Mouse (Mus musculus) hematopoietic multipotent progenitor cell, adult 10-12 weeks (in vitro differentiated cells): Measurements from ENCODE around the gene Prss53. TPM values are rescaled to one million over a fixed set of nuclear protein-coding genes. Genes with fewer than 3 reads are reported as not detected.

ENCODE experiments used
- polyA plus RNA-seq: library from polyadenylated mRNA; stranded (reverse); fragments of >175 nt; gene quantifications from 2 replicates; pipeline ENCODE4 v1.2.3, GENCODE M21; 2012; ENCODE audit warnings: low replicate concordance

Prss53 gene
- polyA plus RNA-seq = 0.82 and 1.2 TPM in 2 replicates

DNA sequence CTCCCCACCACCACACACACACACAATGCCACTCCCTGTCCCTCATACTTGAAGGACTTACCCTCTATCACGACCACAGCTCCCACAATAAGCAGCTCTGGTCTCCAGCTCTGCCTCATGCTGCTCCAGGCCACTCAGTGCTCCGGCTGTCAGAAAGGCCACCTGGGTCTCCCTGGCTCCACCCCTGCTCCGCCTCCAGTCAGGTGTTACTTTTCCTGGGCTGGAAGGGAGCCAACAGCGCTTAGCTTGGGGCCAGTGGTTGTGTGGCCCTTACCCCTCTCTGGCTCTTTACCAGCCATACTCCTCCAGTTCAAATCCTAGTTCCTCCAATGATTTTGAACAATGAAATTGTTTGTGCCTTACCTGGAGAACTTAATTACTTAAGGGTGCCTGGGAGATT, at the start of gene Prss53:
Prss53 (minus strand) TSS at position 173 of the 400 bp plus-strand sequence.

DNA sequence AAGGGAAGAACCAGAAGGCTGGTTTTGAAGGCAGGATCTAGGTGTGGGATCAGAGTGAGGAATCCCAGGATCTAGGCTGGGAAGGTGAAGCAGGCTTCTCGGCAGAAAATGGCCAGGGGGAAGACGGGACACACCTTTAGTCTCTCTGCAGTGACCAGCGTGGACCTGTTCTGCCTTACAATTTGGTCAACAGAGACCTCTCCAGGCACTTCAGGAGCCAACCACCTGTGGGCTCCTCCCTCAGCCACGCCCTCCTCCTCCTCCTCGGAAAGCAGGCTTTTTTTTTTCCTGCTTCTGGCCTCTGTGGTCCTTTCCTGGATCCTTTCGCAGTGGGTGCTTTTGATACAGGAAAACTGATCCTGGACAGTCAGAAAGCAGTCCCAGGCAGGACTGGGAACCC, 39.2 kb upstream of the Prss53 start, which contains the start of gene Prss8:
Prss8 (minus strand) TSS at position 182 of the 400 bp plus-strand sequence.

DNA sequence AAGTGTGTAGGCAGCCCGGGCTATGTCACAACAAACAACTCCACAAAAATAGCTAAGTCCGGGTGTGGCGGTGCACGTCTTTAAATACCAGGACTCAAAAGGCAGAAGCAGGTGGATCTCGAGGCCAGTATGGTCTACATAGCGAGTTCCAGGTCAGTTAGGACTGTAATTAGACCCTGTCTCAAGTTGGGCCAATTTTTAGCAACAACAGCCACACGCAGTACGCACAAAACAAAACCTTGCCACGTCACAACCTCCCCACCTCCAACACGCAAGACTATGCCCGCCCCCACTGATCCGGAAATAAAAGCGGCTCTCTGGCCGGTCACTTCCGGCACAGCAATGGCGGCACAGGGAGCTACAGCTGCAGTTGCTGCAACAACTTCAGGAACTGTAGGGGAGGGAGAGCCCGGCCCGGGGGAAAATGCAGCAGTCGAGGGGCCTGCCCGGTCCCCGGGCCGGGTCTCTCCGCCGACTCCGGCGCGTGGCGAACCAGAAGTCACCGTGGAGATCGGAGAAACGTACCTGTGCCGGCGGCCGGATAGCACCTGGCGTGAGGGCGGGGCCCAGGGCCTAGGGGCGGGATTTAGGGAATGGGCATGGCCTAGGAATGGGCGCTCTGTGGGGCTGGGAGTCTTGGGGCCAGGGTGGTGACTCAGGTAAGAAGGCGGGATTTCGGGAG, 21.6 kb upstream of the Prss53 start, which contains the start of gene Kat8:
Kat8 (plus strand) TSS at position 327 of the 682 bp plus-strand sequence.

DNA sequence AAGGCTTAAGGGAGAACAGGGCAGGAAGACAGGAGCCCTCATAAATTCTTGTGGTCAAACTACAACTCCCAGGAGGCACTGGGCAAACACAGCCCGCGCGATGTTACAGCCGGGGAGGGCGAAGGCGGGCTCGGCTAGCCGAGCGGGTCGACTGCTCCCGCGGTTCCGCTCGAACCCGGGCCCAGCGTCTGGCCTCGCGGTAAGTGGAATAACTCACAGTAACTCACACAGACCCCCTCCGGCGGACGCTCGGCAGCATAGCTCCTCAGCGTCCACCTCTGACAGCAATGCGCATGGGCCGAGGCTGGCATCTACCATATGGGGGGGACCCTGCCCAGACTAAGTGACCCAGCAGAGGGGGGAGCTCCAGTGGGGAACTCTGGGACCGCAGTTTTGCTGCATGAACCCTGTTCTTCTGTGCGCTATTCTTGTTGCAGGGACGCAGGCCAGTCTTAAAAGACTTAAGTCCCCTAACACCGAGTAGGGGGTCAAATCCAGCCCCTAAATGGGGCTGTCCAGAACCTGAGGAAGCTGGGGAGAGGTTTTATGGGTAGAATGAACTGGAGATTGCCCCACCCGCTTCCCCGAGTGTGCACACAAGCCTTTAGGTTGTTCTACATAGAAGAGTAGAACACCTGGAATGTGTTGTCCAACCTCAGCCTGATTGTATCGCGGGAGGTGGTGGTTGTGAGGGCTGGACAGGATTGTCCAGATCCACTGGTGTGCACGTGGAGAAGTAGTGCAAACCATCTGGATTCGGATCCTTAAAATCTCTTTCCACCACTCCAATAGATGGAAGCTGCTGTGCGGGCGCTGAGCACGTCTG, 13.4 kb upstream of the Prss53 start, which contains the start of gene Bckdk:
Bckdk (plus strand) TSS at position 112 of the 826 bp plus-strand sequence.

DNA sequence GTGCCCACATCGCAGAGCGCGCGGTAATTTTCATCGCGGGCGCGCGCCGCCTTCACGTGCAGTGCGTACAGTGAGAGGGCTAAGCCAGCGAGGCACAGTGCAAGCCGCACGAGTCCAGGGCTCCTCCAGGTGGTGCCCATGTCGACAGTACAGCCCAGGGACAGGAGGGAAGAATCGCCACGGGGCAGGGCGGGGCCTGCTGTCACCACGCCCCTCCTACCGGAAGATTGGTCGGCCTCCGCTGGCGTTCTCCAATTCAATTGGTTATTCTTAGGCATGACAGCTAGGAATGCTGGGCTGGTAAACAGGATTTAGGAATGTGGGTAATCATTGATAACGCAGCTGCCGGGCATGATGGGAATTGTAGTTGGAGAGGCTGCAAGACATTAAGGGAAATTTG, 4.7 kb upstream of the Prss53 start, which contains the start of the genes Gm21974 and Vkorc1:
Gm21974 (minus strand) TSS at position 13 of the 400 bp plus-strand sequence.
Vkorc1 (minus strand) TSS at position 176 of the 400 bp plus-strand sequence.

DNA sequence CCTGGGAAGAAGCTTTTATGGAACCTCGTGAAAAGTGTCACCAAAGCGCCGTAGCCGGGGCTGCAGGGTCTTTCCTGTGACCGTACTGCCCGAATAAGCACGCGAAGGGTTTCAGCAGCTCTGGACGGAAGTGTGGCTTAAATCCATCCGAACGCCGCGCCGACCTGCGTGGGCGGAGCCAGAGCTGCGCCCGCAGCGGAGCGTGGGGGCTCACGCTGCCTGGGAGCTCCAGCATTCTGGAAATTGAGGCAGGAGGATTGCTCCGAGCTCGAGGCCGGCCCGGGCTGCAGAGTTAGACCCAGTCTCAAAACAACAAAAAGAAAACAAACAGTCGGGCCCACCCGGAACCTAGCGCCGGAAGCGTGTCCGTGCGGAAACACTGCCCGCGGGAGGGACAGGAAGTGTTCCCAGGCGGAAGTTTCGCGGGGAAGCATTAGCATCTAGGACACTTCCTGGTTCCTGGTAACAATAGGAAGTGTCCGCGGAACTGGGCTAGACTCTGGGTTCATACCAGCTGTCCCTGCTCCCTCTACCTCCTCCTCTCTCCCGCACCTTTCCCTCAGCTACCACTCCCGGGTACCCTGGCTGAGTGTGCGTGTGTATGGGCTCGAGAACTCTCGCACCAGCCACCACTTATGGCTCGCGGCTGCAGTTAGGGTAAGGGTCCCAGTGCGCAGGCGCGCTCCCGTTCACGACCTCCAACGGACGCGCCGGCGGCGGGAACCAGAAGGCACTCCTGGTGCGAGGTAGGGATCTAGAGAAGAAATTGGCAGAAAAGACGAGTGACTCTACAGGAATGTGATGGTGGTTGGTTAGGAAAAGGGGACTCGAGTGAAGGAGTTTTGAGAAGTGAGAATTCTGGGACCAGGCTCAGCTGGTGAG, 14.1 kb downstream of the Prss53 start, which contains the start of gene Zfp668:
Zfp668 (minus strand) TSS at position 362 of the 882 bp plus-strand sequence.

DNA sequence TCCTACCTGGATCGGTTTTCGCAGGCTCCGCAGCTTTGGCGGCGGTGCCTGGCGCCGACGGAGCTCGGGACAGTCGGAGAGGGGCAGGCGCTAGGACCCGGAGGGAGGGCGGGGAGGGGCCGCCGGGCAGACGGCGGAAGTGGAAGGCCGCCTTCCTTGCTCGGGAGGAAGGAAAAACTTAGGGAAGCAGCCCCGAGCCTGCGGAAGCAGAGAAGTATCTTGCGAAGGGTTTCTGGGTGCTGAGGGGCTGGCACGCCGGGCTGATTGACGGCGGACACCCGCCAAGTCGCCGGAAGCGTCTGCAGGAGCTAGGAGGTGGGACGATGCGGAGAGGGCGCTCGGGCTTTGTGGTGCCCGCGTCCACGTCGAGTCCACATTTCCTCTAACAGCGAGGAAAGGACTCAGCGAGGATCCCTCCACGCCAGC, 14.7 kb downstream of the Prss53 start, which contains the start of gene Zfp646:
Zfp646 (plus strand) TSS at position 181 of the 426 bp plus-strand sequence.

Other genes starting within 250 kb of the Prss53 start
- 238 and 564 TPM in 2 replicates for gene Bcl7c, start 182.0 kb downstream of the Prss53 start, polyA plus RNA-seq
- 0.25 TPM in 1 of 2 replicates, not detected in the other for gene Ctf1, start 178.2 kb downstream of the Prss53 start, polyA plus RNA-seq
- gene Ctf2, start 158.8 kb downstream of the Prss53 start, polyA plus RNA-seq = not detected in 2 replicates
- gene Fbxl19, start 146.4 kb downstream of the Prss53 start, polyA plus RNA-seq = 26.7 and 56.3 TPM in 2 replicates
- gene Orai3, start 121.2 kb downstream of the Prss53 start, polyA plus RNA-seq = 46.3 and 124 TPM in 2 replicates
- 61.8 and 82.0 TPM in 2 replicates for gene Setd1a, start 114.3 kb downstream of the Prss53 start, polyA plus RNA-seq
- 7.0 TPM in 1 of 2 replicates, not detected in the other for gene Gm49388, start 105.4 kb downstream of the Prss53 start, polyA plus RNA-seq
- gene Hsd3b7, start 90.4 kb downstream of the Prss53 start, polyA plus RNA-seq = 0.94 and 7.6 TPM in 2 replicates
- gene Stx4a, start 66.7 kb downstream of the Prss53 start, polyA plus RNA-seq = 86.0 and 101 TPM in 2 replicates
- gene Stx1b, start 66.4 kb downstream of the Prss53 start, polyA plus RNA-seq = 0.03 and 0.11 TPM in 2 replicates
- 33.7 and 53.9 TPM in 2 replicates for gene Zfp646, start 14.7 kb downstream of the Prss53 start, polyA plus RNA-seq
- gene Zfp668, start 14.1 kb downstream of the Prss53 start, polyA plus RNA-seq = 25.3 and 26.3 TPM in 2 replicates
- gene Gm21974, start 4.5 kb upstream of the Prss53 start, polyA plus RNA-seq = not detected in 2 replicates
- gene Vkorc1, start 4.6 kb upstream of the Prss53 start, polyA plus RNA-seq = 7.0 and 14.6 TPM in 2 replicates
- 76.6 and 120 TPM in 2 replicates for gene Bckdk, start 13.1 kb upstream of the Prss53 start, polyA plus RNA-seq
- 5.5 and 8.5 TPM in 2 replicates for gene Kat8, start 21.5 kb upstream of the Prss53 start, polyA plus RNA-seq
- gene Prss8, start 39.1 kb upstream of the Prss53 start, polyA plus RNA-seq = 0.07 and 0.15 TPM in 2 replicates
- gene Prss36, start 55.8 kb upstream of the Prss53 start, polyA plus RNA-seq = 3.6 and 6.7 TPM in 2 replicates
- 277 and 346 TPM in 2 replicates for gene Fus, start 76.5 kb upstream of the Prss53 start, polyA plus RNA-seq
- 8.6 and 9.0 TPM in 2 replicates for gene Pycard, start 102.9 kb upstream of the Prss53 start, polyA plus RNA-seq
- 0.35 and 1.2 TPM in 2 replicates for gene Trim72, start 113.0 kb upstream of the Prss53 start, polyA plus RNA-seq
- 16.1 and 24.0 TPM in 2 replicates for gene Itgam, start 171.7 kb upstream of the Prss53 start, polyA plus RNA-seq
- 0.16 and 1.5 TPM in 2 replicates for gene Gm49368, start 171.7 kb upstream of the Prss53 start, polyA plus RNA-seq
- gene Itgax, start 238.6 kb upstream of the Prss53 start, polyA plus RNA-seq = 17.8 and 30.0 TPM in 2 replicates